Mouse (Mus musculus) G1E (cell line): ENCODE measurements around the gene Rpl31.

Source experiments
- CTCF ChIP-seq: IDR thresholded peaks from 2 replicates; pipeline ENCODE4 v1.5.1; 2012; ENCODE audit warnings: low read depth, low read length, inconsistent platforms, mixed read lengths
- POLR2AphosphoS5 ChIP-seq: IDR thresholded peaks from 2 replicates; pipeline ENCODE4 v1.6.1; 2012; ENCODE audit warnings: low read depth, low read length, inconsistent platforms; ENCODE audit not compliant: insufficient replicate concordance

DNA sequence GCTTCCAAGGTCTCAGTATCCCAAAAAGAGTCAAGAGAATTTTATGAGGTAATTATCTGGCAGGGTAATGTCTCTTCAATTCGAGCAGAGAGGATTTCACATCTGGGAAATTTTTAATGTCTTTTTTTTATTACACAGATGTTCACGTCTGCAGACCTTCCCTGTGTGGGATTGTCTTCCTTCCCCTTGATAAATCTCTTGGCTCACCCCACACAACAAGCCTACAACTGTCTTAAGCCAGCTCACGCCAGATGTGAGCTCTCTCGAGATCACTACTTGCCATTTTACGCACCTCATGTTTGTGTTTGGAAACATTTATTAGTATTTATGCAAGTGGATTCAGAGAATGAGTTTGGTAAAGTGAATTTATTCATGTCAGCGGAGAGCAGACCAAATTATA is 45.7 kb upstream of the Rpl31 start:
- no peak for TF ChIP-seq CTCF
- no peak for TF ChIP-seq POLR2AphosphoS5
